Mouse (Mus musculus) stomach, embryonic 14.5 days (tissue): Measurements from ENCODE around the gene Draxin. TPM values are rescaled to one million over a fixed set of nuclear protein-coding genes. Genes with fewer than 3 reads are reported as not detected.
"Not testable (repeated sequence)": the region's sequence is repeated elsewhere in the genome, so short reads cannot be mapped to it uniquely, and the experiment has no call there.

Experiments used
- ATAC-seq: fragments of 200-750 bp; cut with Nextera tagmentation; 2 replicates; pipeline ENCODE4 v1.8.0; 2017; ENCODE audit warnings: low read depth, moderate TSS enrichment; ENCODE audit not compliant: insufficient number of reproducible peaks, insufficient read depth, low FRiP score
- H3K27ac ChIP-seq: fragments of 300-500 bp; sonication (generic); 2 replicates; pipeline ENCODE4 v1.5.1; 2014; ENCODE audit warnings: mild to moderate bottlenecking, low read length, moderate library complexity, mixed read lengths
- H3K27me3 ChIP-seq: fragments of 300-500 bp; sonication (generic); 2 replicates; pipeline ENCODE4 v1.6.1; 2014; ENCODE audit warnings: low read length, control low read depth, mixed read lengths; ENCODE audit not compliant: control insufficient read depth, insufficient read depth
- H3K36me3 ChIP-seq: fragments of 300-500 bp; sonication (generic); 2 replicates; pipeline ENCODE4 v1.6.1; 2014; ENCODE audit warnings: mild to moderate bottlenecking, control low read depth, low read length, moderate library complexity, mixed read lengths; ENCODE audit not compliant: control insufficient read depth, insufficient read depth
- H3K4me1 ChIP-seq: fragments of 300-500 bp; sonication (generic); 2 replicates; pipeline ENCODE4 v1.6.1; 2014; ENCODE audit warnings: low read length, control low read depth, mixed read lengths; ENCODE audit not compliant: control insufficient read depth, insufficient read depth
- H3K4me2 ChIP-seq: fragments of 300-500 bp; sonication (generic); replicated peaks from 2 replicates; pipeline ENCODE4 v1.6.1; 2014; ENCODE audit warnings: low read depth, low read length, control low read depth
- H3K4me3 ChIP-seq: fragments of 300-500 bp; sonication (generic); 2 replicates; pipeline ENCODE4 v1.5.1; 2014; ENCODE audit warnings: low read depth, low read length, control low read depth
- H3K9ac ChIP-seq: fragments of 300-500 bp; sonication (generic); replicated peaks from 2 replicates; pipeline ENCODE4 v1.6.1; 2014; ENCODE audit warnings: low read depth, mild to moderate bottlenecking, control low read depth, low read length, moderate library complexity, mixed read lengths
- H3K9me3 ChIP-seq: fragments of 300-500 bp; sonication (generic); 2 replicates; pipeline ENCODE4 v1.6.1; 2016; ENCODE audit warnings: low read depth, low read length, control low read depth; ENCODE audit not compliant: control insufficient read depth
- WGBS: fragments of 180-500 bp; shearing (Covaris S2); extraction: QIAGEN DNeasy Blood & Tissue Kit; methylation state at CpG from one replicate; pipeline ENCODE4 v1.1.7; 2014; 5-methylcytosine and 5-hydroxymethylcytosine counted together
- polyA plus RNA-seq: library from polyadenylated mRNA; unstranded; fragments of >200 nt; fragmentation: Nextera tagmentation; extraction: Ambion mirVana; gene quantifications from 2 replicates; pipeline ENCODE4 v1.2.1, GENCODE M21; 2014

Gene Draxin
- polyA plus RNA-seq, 1 experiment from 2014 or later, result 0.07 TPM

- no peaks in the 10 kb centered on the region for H3K9me3 ChIP-seq
- H3K27ac ChIP-seq, result no peak overlapping the region
- H3K4me1 ChIP-seq, result peaks cover 5% of the 10 kb centered on the region; the same call in 1 of the 2 replicates
- peaks cover 20% of the 10 kb centered on the region for H3K27me3 ChIP-seq
- no peak overlapping the region for H3K4me2 ChIP-seq
- no peak overlapping the region for H3K4me3 ChIP-seq
- H3K9ac ChIP-seq, result no peak overlapping the region
- H3K36me3 ChIP-seq, result no peaks in the 10 kb centered on the region
- WGBS, result 70% methylated on average over 2 of the region's 2 CpGs
- no peak for ATAC-seq
Measured at GRCm38 (mm10) chr4:148128672-148129071, 1.8 kb downstream of the Draxin start.

- H3K4me3 ChIP-seq, result no peak overlapping the region
- H3K9me3 ChIP-seq, result no peaks in the 10 kb centered on the region
- no peak overlapping the region for H3K4me2 ChIP-seq
- peaks cover 5% of the 10 kb centered on the region; the same call in 1 of the 2 replicates for H3K4me1 ChIP-seq
- H3K27ac ChIP-seq, result no peak overlapping the region
- no peaks in the 10 kb centered on the region for H3K36me3 ChIP-seq
- H3K27me3 ChIP-seq, result peaks cover 20% of the 10 kb centered on the region
- no peak for ATAC-seq
- 56% methylated on average over 1 of the region's 1 CpGs for WGBS
- no peak overlapping the region for H3K9ac ChIP-seq
Measured at GRCm38 (mm10) chr4:148128241-148128640, 2.3 kb downstream of the Draxin start.

GRCm38 (mm10) chr4:148122694-148123066, 7.8 kb downstream of the Draxin start:
- Histone ChIP-seq H3K9ac (no peak overlapping the region), H3K27ac (no peak overlapping the region), H3K9me3 (no peaks in the 10 kb centered on the region), H3K4me2 (no peak overlapping the region), H3K36me3 (no peaks in the 10 kb centered on the region), H3K4me1 (no peaks in the 10 kb centered on the region), H3K4me3 (no peak overlapping the region), H3K27me3 (no peaks in the 10 kb centered on the region; the same call in 1 of the 2 replicates)
- WGBS, result 74% methylated on average over 3 of the region's 3 CpGs
- ATAC-seq, result no peak

GRCm38 (mm10) chr4:148121982-148122693, 8.4 kb downstream of the Draxin start:
- no peaks in the 10 kb centered on the region for H3K9me3 ChIP-seq
- H3K4me1 ChIP-seq, result no peaks in the 10 kb centered on the region
- no peaks in the 10 kb centered on the region for H3K36me3 ChIP-seq
- no peak for ATAC-seq
- 21% methylated on average over 6 of the region's 6 CpGs for WGBS
- H3K4me2 ChIP-seq, result no peak overlapping the region
- no peak overlapping the region for H3K27ac ChIP-seq
- no peaks in the 10 kb centered on the region; the same call in 1 of the 2 replicates for H3K27me3 ChIP-seq
- H3K4me3 ChIP-seq, result no peak overlapping the region
- no peak overlapping the region for H3K9ac ChIP-seq

- Histone ChIP-seq H3K4me2 (no peak overlapping the region), H3K36me3 (no peaks in the 10 kb centered on the region), H3K9ac (no peak overlapping the region), H3K27ac (no peak overlapping the region), H3K4me3 (no peak overlapping the region), H3K9me3 (no peaks in the 10 kb centered on the region), H3K4me1 (no peaks in the 10 kb centered on the region), H3K27me3 (no peaks in the 10 kb centered on the region; the same call in 1 of the 2 replicates)
- 84% methylated on average over 4 of the region's 4 CpGs for WGBS
- no peak for ATAC-seq
Measured at GRCm38 (mm10) chr4:148121362-148121761, 9.1 kb downstream of the Draxin start.

GRCm38 (mm10) chr4:148120555-148120954, 9.9 kb downstream of the Draxin start:
- Histone ChIP-seq H3K9ac (no peak overlapping the region), H3K4me1 (no peaks in the 10 kb centered on the region), H3K27me3 (no peaks in the 10 kb centered on the region; the same call in 1 of the 2 replicates), H3K27ac (no peak overlapping the region), H3K36me3 (no peaks in the 10 kb centered on the region), H3K4me2 (no peak overlapping the region), H3K4me3 (no peak overlapping the region), H3K9me3 (no peaks in the 10 kb centered on the region)
- ATAC-seq, result no peak
- WGBS, result 71% methylated on average over 9 of the region's 9 CpGs

- H3K9ac ChIP-seq, ATAC-seq, H3K4me2 ChIP-seq, H3K9me3 ChIP-seq, H3K27me3 ChIP-seq, H3K36me3 ChIP-seq, H3K4me3 ChIP-seq, H3K27ac ChIP-seq, H3K4me1 ChIP-seq: not testable (repeated sequence)
- WGBS, result 81% methylated on average over 9 of the region's 9 CpGs
Measured at GRCm38 (mm10) chr4:148119578-148119977, 10.9 kb downstream of the Draxin start.

- no peaks in the 10 kb centered on the region for H3K27me3 ChIP-seq
- no peak for ATAC-seq
- WGBS, result 68% methylated on average over 4 of the region's 4 CpGs
- H3K4me1 ChIP-seq, result no peaks in the 10 kb centered on the region
- no peaks in the 10 kb centered on the region for H3K36me3 ChIP-seq
- H3K27ac ChIP-seq, result no peak overlapping the region
- H3K4me3 ChIP-seq, result no peak overlapping the region
- H3K4me2 ChIP-seq, result no peak overlapping the region
- H3K9ac ChIP-seq, result no peak overlapping the region
- no peaks in the 10 kb centered on the region for H3K9me3 ChIP-seq
Measured at GRCm38 (mm10) chr4:148117392-148117791, 13.1 kb downstream of the Draxin start.

GRCm38 (mm10) chr4:148116657-148117056, 13.8 kb downstream of the Draxin start:
- no peak for ATAC-seq
- Histone ChIP-seq H3K4me3 (no peak overlapping the region), H3K36me3 (no peaks in the 10 kb centered on the region), H3K27me3 (no peaks in the 10 kb centered on the region), H3K9me3 (no peaks in the 10 kb centered on the region), H3K27ac (no peak overlapping the region), H3K9ac (no peak overlapping the region), H3K4me2 (no peak overlapping the region), H3K4me1 (no peaks in the 10 kb centered on the region)
- 76% methylated on average over 4 of the region's 4 CpGs for WGBS
